Comparison of ENCODE assay signal across 1 mouse cellular context in the genomic region with DNA sequence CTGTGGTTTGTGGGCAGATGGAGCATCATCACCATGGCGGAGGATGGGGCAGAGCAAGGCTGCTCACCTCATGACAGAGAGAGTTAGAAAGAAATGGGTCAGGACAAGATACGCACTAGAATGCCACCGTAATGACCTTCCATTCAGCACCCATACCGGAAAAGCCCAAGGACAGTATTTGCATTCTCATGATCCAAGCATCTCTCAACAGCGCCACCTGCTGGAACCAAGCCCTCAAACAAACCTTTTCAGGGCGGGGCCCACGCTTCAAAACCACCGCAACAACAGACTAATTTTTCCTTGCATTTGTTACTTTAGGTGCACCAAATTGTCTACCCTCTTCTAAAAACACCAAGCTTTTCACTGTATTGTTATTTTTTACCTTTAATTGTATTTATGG.
TF ChIP-seq lines count a peak whose summit lies in the region.

No protein-coding gene starts in this region.

TF ChIP-seq in CH12.LX, 34 proteins besides CTCF, POLR2A, EP300 and RAD21:
- TF ChIP-seq POLR2AphosphoS2 (IDR thresholded peaks at IDR 0.05; ENCODE audit: low read depth, low read length): no peak
- peak; percentile 25 for TF ChIP-seq SMC3 (IDR thresholded peaks at IDR 0.05; ENCODE audit: low read depth, low read length)
